Mouse (Mus musculus): Measurements from ENCODE around the gene Macc1. TPM values are rescaled to one million over a fixed set of nuclear protein-coding genes. Genes with fewer than 3 reads are reported as not detected.

Macc1 gene
- polyA plus RNA-seq, 1 experiment from 2014 or later = 0.43 TPM

DNA sequence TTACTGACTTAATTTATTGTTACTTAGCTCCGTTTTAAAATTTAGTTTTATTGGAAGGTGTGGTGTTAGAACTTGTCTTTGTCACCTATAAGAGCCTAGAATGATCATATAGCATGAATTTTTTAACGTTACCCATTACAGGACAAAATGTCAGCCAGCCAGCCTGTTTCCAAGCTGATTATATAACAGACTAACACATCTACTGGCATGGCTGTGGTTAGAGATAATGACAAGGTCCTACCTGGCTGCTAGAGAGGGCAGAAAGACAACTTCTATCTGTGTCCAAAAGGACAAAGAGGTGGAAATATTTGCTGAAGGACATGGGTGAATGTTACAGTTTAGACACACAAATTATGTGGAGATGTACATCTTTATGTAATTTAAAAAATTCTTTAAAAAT is 101.8 kb downstream of the Macc1 start:
- Histone ChIP-seq H3K4me1 (replicated peaks; ENCODE audit: control insufficient read depth, insufficient read depth, low read length) (no peaks in the 10 kb centered on the region), H3K9me3 (ENCODE audit: control insufficient read depth) (no peaks in the 10 kb centered on the region), H3K4me3 (ENCODE audit: low read depth, low read length) (no peak overlapping the region), H3K4me2 (replicated peaks; ENCODE audit: low read depth) (no peak overlapping the region), H3K27me3 (replicated peaks; ENCODE audit: control insufficient read depth, insufficient read depth, low read length) (no peaks in the 10 kb centered on the region), H3K36me3 (ENCODE audit: control insufficient read depth, insufficient read depth) (no peaks in the 10 kb centered on the region), H3K9ac (ENCODE audit: low read depth, low read length) (no peak overlapping the region), H3K27ac (ENCODE audit: low read depth, low read length) (no peak overlapping the region)
- WGBS = 77% methylated on average over 2 of the region's 2 CpGs
- no peak for TF ChIP-seq CTCF (IDR thresholded peaks at IDR 0.05; ENCODE audit: low read depth)
- ATAC-seq = no peak

DNA sequence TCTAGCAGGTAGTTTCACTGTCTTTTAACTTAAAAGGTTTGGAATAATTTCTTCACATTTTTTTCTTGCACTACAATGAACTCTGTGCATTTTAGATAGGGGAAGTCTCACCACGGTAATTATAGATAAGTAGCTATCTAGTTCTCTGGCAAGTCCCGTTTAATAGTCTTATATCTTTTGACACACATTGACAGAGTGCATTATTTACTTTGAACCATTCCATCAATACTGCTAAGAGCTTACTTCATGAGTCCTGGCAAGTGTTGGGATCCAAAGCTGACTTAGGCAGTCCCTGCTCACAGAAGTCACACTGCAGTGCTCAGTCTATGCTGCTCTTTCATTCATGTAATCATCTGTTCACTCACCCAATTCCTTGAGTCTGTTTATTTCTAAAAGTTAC is 111.7 kb downstream of the Macc1 start:
- Histone ChIP-seq H3K36me3 (ENCODE audit: control insufficient read depth, insufficient read depth) (no peaks in the 10 kb centered on the region), H3K4me3 (ENCODE audit: low read depth, low read length) (no peak overlapping the region), H3K9ac (ENCODE audit: low read depth, low read length) (no peak overlapping the region), H3K27me3 (replicated peaks; ENCODE audit: control insufficient read depth, insufficient read depth, low read length) (no peaks in the 10 kb centered on the region), H3K4me1 (replicated peaks; ENCODE audit: control insufficient read depth, insufficient read depth, low read length) (no peaks in the 10 kb centered on the region), H3K27ac (ENCODE audit: low read depth, low read length) (no peak overlapping the region), H3K9me3 (ENCODE audit: control insufficient read depth) (no peaks in the 10 kb centered on the region), H3K4me2 (replicated peaks; ENCODE audit: low read depth) (no peak overlapping the region)
- 30% methylated on average over 2 of the region's 2 CpGs for WGBS
- TF ChIP-seq CTCF (IDR thresholded peaks at IDR 0.05; ENCODE audit: low read depth) = no peak
- no peak for ATAC-seq

DNA sequence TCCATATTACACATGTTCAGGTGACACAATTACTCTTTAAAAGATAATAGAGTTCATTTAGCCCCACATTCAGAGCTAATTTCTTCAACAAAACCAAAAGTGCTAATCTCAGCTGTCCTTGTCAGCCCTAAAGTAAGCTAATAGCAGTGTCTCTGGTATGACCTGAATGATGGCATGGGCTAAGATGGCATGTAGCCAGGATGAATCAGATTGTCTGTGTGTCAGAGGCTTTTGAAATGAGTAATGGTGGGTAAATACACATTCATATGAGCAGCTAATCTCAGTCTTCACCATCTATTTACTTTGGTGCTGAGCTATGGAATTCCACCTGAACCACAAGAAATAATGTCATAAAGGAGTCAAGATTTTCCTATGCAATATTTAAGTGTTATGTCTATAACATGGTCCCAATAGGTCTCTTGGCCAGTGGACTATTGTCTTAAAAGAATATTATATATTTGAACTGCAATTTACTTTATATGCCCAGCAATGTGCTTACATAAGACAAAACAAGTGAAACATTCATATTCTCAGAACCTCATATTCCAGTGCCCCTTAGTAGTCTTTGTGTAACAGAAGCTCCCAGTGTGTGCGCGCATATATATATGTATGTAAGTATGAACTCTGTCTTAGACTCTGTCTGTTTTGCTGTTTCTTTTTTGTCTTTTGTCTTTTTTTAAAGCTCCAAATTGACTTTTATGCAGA is 112.3 kb downstream of the Macc1 start:
- ATAC-seq = no peak
- H3K9me3 ChIP-seq (ENCODE audit: control insufficient read depth) = no peaks in the 10 kb centered on the region
- H3K9ac ChIP-seq (ENCODE audit: low read depth, low read length) = no peak overlapping the region
- no peaks in the 10 kb centered on the region for H3K4me1 ChIP-seq (replicated peaks; ENCODE audit: control insufficient read depth, insufficient read depth, low read length)
- H3K27ac ChIP-seq (ENCODE audit: low read depth, low read length) = no peak overlapping the region
- WGBS = 99% methylated on average over 2 of the region's 2 CpGs
- no peak for TF ChIP-seq CTCF (IDR thresholded peaks at IDR 0.05; ENCODE audit: low read depth)
- H3K27me3 ChIP-seq (replicated peaks; ENCODE audit: control insufficient read depth, insufficient read depth, low read length) = no peaks in the 10 kb centered on the region
- H3K4me2 ChIP-seq (replicated peaks; ENCODE audit: low read depth) = no peak overlapping the region
- H3K36me3 ChIP-seq (ENCODE audit: control insufficient read depth, insufficient read depth) = no peaks in the 10 kb centered on the region
- H3K4me3 ChIP-seq (ENCODE audit: low read depth, low read length) = no peak overlapping the region

DNA sequence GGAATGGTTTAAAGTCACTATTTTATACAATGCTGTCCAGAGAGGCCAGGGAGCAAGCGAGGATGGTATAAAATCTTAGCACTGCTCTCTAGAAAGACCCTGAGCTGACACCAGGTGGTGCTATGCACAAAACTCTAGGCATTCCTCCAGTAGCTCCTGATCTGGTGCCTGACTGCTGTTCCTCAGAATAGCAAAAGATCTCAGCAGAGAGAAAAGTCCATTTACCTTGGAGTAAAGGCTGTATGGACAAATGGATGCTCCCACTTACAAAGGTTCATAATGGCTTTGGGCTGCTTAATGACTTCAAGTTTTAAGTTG is 112.8 kb downstream of the Macc1 start:
- peak; percentile 76 for TF ChIP-seq CTCF (IDR thresholded peaks at IDR 0.05; ENCODE audit: low read depth)
- no peaks in the 10 kb centered on the region for H3K9me3 ChIP-seq (ENCODE audit: control insufficient read depth)
- H3K27me3 ChIP-seq (replicated peaks; ENCODE audit: control insufficient read depth, insufficient read depth, low read length) = no peaks in the 10 kb centered on the region
- 83% methylated on average over 1 of the region's 1 CpGs for WGBS
- H3K36me3 ChIP-seq (ENCODE audit: control insufficient read depth, insufficient read depth) = no peaks in the 10 kb centered on the region
- no peak overlapping the region for H3K4me3 ChIP-seq (ENCODE audit: low read depth, low read length)
- H3K4me1 ChIP-seq (replicated peaks; ENCODE audit: control insufficient read depth, insufficient read depth, low read length) = no peaks in the 10 kb centered on the region
- H3K4me2 ChIP-seq (replicated peaks; ENCODE audit: low read depth) = no peak overlapping the region
- no peak overlapping the region for H3K9ac ChIP-seq (ENCODE audit: low read depth, low read length)
- H3K27ac ChIP-seq (ENCODE audit: low read depth, low read length) = no peak overlapping the region
- no peak for ATAC-seq

DNA sequence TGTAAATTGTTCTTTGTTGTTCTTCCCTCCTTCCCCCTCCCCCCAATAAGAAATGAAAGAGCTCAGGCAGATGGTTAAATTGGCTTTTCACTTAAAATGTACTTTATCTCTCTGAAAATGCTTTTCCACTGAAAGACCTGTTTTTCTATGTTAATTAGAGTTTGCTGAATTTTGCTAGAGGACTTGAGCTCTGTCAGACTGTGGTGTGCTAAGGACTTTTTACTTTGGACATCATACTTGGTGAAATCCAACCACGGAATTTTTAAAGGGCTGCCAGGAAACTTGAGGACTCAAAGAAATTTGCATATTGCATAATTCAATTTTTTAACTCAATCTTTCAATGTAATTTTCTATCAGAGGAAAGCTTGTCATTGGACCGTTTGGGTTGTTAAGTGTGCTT is 126.7 kb downstream of the Macc1 start:
- ATAC-seq = no peak
- Histone ChIP-seq H3K27ac (ENCODE audit: low read depth, low read length) (no peak overlapping the region), H3K9me3 (ENCODE audit: control insufficient read depth) (no peaks in the 10 kb centered on the region), H3K36me3 (ENCODE audit: control insufficient read depth, insufficient read depth) (no peaks in the 10 kb centered on the region), H3K27me3 (replicated peaks; ENCODE audit: control insufficient read depth, insufficient read depth, low read length) (no peaks in the 10 kb centered on the region), H3K4me1 (replicated peaks; ENCODE audit: control insufficient read depth, insufficient read depth, low read length) (no peaks in the 10 kb centered on the region), H3K4me2 (replicated peaks; ENCODE audit: low read depth) (no peak overlapping the region), H3K4me3 (ENCODE audit: low read depth, low read length) (no peak overlapping the region), H3K9ac (ENCODE audit: low read depth, low read length) (no peak overlapping the region)
- WGBS = 74% methylated on average over 2 of the region's 2 CpGs
- no peak for TF ChIP-seq CTCF (IDR thresholded peaks at IDR 0.05; ENCODE audit: low read depth)

DNA sequence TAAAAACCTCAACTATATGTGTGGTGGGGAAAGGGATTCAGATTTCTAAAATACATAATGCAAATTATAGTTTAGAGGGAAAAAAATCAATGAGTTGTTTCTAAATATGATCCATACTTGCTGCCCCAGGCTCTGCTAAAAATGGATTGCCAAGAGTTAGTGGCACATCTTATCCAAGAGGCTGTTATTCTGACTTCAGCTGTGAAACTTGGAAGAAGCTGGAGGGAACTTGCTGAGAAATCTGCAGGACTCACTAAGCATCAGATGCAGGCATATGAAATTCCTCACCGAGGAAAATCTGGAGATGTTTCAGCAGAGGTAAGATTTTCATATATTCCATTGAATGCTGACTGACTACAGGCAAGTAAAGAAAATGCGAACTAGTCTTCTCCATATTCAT is 136.0 kb downstream of the Macc1 start:
- 88% methylated on average over 2 of the region's 2 CpGs for WGBS
- H3K4me3 ChIP-seq (ENCODE audit: low read depth, low read length) = no peak overlapping the region
- no peaks in the 10 kb centered on the region for H3K4me1 ChIP-seq (replicated peaks; ENCODE audit: control insufficient read depth, insufficient read depth, low read length)
- no peak for ATAC-seq
- H3K27me3 ChIP-seq (replicated peaks; ENCODE audit: control insufficient read depth, insufficient read depth, low read length) = no peaks in the 10 kb centered on the region
- H3K4me2 ChIP-seq (replicated peaks; ENCODE audit: low read depth) = no peak overlapping the region
- no peak overlapping the region for H3K27ac ChIP-seq (ENCODE audit: low read depth, low read length)
- H3K9me3 ChIP-seq (ENCODE audit: control insufficient read depth) = no peaks in the 10 kb centered on the region
- H3K36me3 ChIP-seq (ENCODE audit: control insufficient read depth, insufficient read depth) = no peaks in the 10 kb centered on the region
- H3K9ac ChIP-seq (ENCODE audit: low read depth, low read length) = no peak overlapping the region
- TF ChIP-seq CTCF (IDR thresholded peaks at IDR 0.05; ENCODE audit: low read depth) = no peak

DNA sequence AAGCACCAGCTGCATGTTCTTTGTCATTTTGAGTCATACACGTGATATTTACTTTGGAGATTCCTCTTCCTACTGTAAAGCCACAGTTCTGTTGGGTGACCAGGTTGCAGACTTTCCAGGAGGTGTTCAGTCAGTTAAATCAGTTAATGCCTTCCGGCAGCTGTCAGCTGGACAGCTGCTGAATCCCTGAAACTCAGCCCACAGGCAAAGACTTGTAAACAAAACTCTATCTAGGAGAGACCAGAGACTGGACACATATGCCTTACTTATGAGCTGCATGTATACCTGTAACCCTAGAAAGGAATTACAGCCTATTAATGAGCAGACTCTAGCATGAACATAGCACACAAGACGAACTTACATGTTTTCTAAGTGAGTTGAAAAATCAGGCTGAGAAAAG is 137.2 kb downstream of the Macc1 start:
- no peak overlapping the region for H3K27ac ChIP-seq (ENCODE audit: low read depth, low read length)
- WGBS = 53% methylated on average over 3 of the region's 3 CpGs
- H3K4me1 ChIP-seq (replicated peaks; ENCODE audit: control insufficient read depth, insufficient read depth, low read length) = no peaks in the 10 kb centered on the region
- no peak for ATAC-seq
- H3K4me2 ChIP-seq (replicated peaks; ENCODE audit: low read depth) = no peak overlapping the region
- H3K4me3 ChIP-seq (ENCODE audit: low read depth, low read length) = no peak overlapping the region
- no peaks in the 10 kb centered on the region for H3K9me3 ChIP-seq (ENCODE audit: control insufficient read depth)
- H3K36me3 ChIP-seq (ENCODE audit: control insufficient read depth, insufficient read depth) = no peaks in the 10 kb centered on the region
- TF ChIP-seq CTCF (IDR thresholded peaks at IDR 0.05; ENCODE audit: low read depth) = no peak
- no peak overlapping the region for H3K9ac ChIP-seq (ENCODE audit: low read depth, low read length)
- no peaks in the 10 kb centered on the region for H3K27me3 ChIP-seq (replicated peaks; ENCODE audit: control insufficient read depth, insufficient read depth, low read length)

Data from intestine, postnatal 0 days (tissue).